Mouse (Mus musculus): Measurements from ENCODE around the gene Pde10a. TPM values are rescaled to one million over a fixed set of nuclear protein-coding genes. Genes with fewer than 3 reads are reported as not detected.

The Pde10a gene
- polyA plus RNA-seq, 1 experiment from 2014 or later = 0.88 TPM

GRCm38 (mm10) chr17:8516006-8516405 is 9.2 kb upstream of the Pde10a start:
- H3K9me3 ChIP-seq (ENCODE audit: control insufficient read depth, low read length) = no peaks in the 10 kb centered on the region
- H3K4me3 ChIP-seq (ENCODE audit: low read length) = no peak overlapping the region
- no peaks in the 10 kb centered on the region for H3K36me3 ChIP-seq (ENCODE audit: control insufficient read depth, insufficient read depth, low read length)
- ATAC-seq (ENCODE audit: low read depth) = no peak
- no peaks in the 10 kb centered on the region for H3K4me1 ChIP-seq (replicated peaks; ENCODE audit: control insufficient read depth, insufficient read depth, low read length)
- no peak overlapping the region for H3K9ac ChIP-seq (ENCODE audit: low read length)
- H3K4me2 ChIP-seq (ENCODE audit: low read depth, low read length) = no peak overlapping the region
- H3K27ac ChIP-seq (ENCODE audit: low read length) = no peak overlapping the region
- 75% methylated on average over 6 of the region's 6 CpGs for WGBS
- H3K27me3 ChIP-seq (ENCODE audit: control insufficient read depth, insufficient read depth, low read depth, low read length) = 0 out of 2 replicates have a peak, but pooled peaks cover 4% of the 10 kb centered on the region

DNA sequence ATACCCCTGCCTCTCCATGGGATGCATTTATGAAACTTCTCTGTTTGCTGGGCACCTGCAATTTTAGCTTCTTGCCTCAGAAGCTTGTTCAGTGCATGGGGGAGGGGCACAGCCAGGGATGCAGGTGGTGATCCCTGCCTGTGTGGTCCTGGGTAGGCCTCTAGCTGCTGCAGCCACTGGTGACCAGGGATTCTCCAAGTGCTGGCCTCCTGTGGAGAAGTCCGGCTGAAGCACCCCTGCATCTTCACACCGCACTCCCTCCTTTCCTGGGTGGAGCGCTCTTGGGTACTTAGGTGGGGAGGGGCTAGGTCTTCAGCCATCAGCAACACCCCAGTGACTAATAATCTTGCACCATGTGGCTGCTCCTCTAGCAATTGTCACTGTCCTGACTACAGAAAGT is 1.2 kb upstream of the Pde10a start:
- Histone ChIP-seq H3K27ac (ENCODE audit: low read length) (no peak overlapping the region), H3K4me2 (ENCODE audit: low read depth, low read length) (peak overlapping the region; percentile 96), H3K4me3 (ENCODE audit: low read length) (peak overlapping the region; percentile 56), H3K4me1 (replicated peaks; ENCODE audit: control insufficient read depth, insufficient read depth, low read length) (peaks cover 17% of the 10 kb centered on the region), H3K27me3 (ENCODE audit: control insufficient read depth, insufficient read depth, low read depth, low read length) (peaks cover 43% of the 10 kb centered on the region), H3K9me3 (ENCODE audit: control insufficient read depth, low read length) (no peaks in the 10 kb centered on the region), H3K36me3 (ENCODE audit: control insufficient read depth, insufficient read depth, low read length) (no peaks in the 10 kb centered on the region), H3K9ac (ENCODE audit: low read length) (peak overlapping the region; percentile 57)
- 0 out of 2 replicates have a peak, but pooled peaks have one; percentile 9 for ATAC-seq (ENCODE audit: low read depth)
- WGBS = 14% methylated on average over 3 of the region's 3 CpGs

DNA sequence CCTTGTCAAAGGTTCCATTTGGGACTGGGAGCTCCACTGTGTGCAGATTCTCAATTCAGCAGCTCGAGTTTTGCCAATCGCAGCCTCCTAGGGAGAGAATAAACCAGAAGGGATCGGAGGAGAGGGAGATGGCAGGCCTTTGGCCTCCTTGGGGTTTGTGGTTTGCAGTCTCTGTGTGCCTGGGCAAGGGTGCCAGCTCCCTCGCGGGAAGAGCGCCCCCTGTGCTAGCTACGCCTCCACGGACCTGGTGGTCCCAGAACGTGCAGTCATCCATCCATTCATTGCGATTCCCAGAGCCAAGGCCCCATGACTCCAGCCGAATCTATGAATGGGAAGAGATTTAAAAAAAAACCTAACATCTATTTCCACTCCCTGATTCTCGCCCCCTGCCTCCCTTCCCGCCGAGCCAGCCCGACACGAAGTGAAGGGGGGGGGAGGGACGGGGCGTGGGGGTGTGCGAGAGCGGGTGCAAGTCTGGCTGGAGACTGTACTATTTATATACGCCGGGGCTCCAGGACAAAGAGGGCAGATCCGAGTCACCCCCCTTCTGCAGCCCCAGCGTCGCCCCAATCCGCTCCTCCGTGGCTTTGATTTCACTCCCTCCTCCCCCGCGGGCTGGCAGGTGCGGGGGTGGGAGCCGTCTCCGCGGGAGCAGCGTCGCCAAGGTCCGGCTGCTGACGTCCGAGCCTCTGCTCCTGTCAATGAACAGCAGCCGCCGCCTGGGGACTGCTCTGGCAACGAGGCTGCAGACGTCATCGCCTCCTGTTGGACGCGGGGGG is 596 bp upstream of the Pde10a start:
- under 1% methylated on average over 37 of the region's 45 CpGs for WGBS
- peak overlapping the region; percentile 96 for H3K4me2 ChIP-seq (ENCODE audit: low read depth, low read length)

DNA sequence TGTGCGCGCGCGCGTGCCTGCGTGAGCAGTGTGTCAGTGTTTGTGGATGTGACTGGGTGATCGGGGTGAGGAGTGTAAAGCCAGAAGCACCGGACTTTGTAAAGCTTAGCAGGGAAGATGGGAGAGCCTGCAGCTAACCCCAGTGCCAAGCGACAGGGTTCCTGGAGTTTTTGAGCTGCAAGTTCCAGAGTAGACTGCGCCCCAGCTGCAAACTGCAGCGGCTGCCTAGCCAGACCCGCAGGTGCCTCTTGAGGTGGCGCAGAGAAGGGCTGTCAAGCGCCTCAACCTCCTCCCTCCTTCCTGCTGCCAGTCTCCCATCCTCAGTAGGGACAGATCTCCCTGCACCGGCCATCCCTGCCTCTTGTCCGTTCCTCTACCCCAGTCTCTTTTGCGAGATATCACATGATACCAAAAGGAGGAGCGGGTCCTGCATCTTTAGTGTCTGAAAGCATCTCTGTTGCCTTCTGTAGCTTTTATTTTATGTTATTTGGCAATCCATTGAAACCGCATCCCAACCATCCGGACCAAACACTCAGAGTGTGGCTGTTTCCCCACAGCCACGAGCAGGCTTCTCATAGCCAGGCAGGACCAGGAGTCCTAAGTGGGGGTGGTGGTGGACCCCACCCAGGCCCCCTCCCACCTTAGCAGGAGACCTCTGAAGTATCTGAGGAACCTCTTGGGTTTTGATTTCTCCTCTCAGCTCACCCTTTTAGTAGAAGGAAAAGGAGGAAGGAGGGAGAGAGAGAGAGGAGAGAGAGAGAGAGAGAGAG is 984 bp downstream of the Pde10a start:
- Histone ChIP-seq H3K36me3 (ENCODE audit: control insufficient read depth, insufficient read depth, low read length) (no peaks in the 10 kb centered on the region), H3K4me1 (replicated peaks; ENCODE audit: control insufficient read depth, insufficient read depth, low read length) (peaks cover 17% of the 10 kb centered on the region), H3K27ac (ENCODE audit: low read length) (no peak overlapping the region), H3K9me3 (ENCODE audit: control insufficient read depth, low read length) (no peaks in the 10 kb centered on the region), H3K4me2 (ENCODE audit: low read depth, low read length) (peak overlapping the region; percentile 96), H3K4me3 (ENCODE audit: low read length) (peak overlapping the region; percentile 56), H3K27me3 (ENCODE audit: control insufficient read depth, insufficient read depth, low read depth, low read length) (peaks cover 39% of the 10 kb centered on the region), H3K9ac (ENCODE audit: low read length) (no peak overlapping the region)
- no peak for ATAC-seq (ENCODE audit: low read depth)
- WGBS = 2% methylated on average over 21 of the region's 21 CpGs

More for the DNA sequence above, 596 bp upstream of the Pde10a start:
- Histone ChIP-seq H3K9me3 (ENCODE audit: control insufficient read depth, low read length) (no peaks in the 10 kb centered on the region), H3K36me3 (ENCODE audit: control insufficient read depth, insufficient read depth, low read length) (no peaks in the 10 kb centered on the region), H3K4me3 (ENCODE audit: low read length) (peak overlapping the region; percentile 56), H3K27ac (ENCODE audit: low read length) (no peak overlapping the region), H3K27me3 (ENCODE audit: control insufficient read depth, insufficient read depth, low read depth, low read length) (peaks cover 43% of the 10 kb centered on the region), H3K9ac (ENCODE audit: low read length) (peak overlapping the region; percentile 57), H3K4me1 (replicated peaks; ENCODE audit: control insufficient read depth, insufficient read depth, low read length) (peaks cover 17% of the 10 kb centered on the region)
- peak; percentile 87 for ATAC-seq (ENCODE audit: low read depth)

DNA sequence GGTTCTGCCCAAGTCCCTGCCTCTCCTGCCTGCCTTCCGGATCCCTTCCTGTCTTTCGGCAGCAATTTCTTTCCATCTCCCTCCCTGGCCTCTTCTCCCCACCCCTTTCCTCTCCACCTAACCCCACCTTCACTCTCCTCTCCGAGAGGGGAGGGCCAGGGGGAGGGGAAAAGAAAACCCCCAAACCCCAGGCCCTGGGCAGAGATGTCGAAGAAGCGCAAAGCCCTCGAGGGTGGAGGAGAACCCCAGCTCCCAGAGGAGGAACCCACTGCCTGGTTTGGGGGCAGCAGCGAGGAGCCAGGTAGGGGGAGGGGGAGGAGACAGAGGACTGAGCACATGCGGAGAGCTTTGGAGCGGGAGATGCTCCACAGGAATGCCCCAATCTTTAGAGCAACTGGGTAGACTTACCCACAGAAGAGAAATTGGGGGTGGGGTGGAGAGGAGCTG is 1.7 kb downstream of the Pde10a start:
- 19% methylated on average over 8 of the region's 9 CpGs for WGBS
- no peaks in the 10 kb centered on the region for H3K9me3 ChIP-seq (ENCODE audit: control insufficient read depth, low read length)
- no peak overlapping the region for H3K4me3 ChIP-seq (ENCODE audit: low read length)
- peaks cover 17% of the 10 kb centered on the region for H3K4me1 ChIP-seq (replicated peaks; ENCODE audit: control insufficient read depth, insufficient read depth, low read length)
- no peak for ATAC-seq (ENCODE audit: low read depth)
- no peak overlapping the region for H3K4me2 ChIP-seq (ENCODE audit: low read depth, low read length)
- peaks cover 39% of the 10 kb centered on the region for H3K27me3 ChIP-seq (ENCODE audit: control insufficient read depth, insufficient read depth, low read depth, low read length)
- H3K9ac ChIP-seq (ENCODE audit: low read length) = no peak overlapping the region
- no peak overlapping the region for H3K27ac ChIP-seq (ENCODE audit: low read length)
- H3K36me3 ChIP-seq (ENCODE audit: control insufficient read depth, insufficient read depth, low read length) = no peaks in the 10 kb centered on the region

- Histone ChIP-seq H3K27ac (ENCODE audit: low read length) (no peak overlapping the region), H3K4me2 (ENCODE audit: low read depth, low read length) (no peak overlapping the region), H3K4me1 (replicated peaks; ENCODE audit: control insufficient read depth, insufficient read depth, low read length) (peaks cover 17% of the 10 kb centered on the region), H3K9me3 (ENCODE audit: control insufficient read depth, low read length) (no peaks in the 10 kb centered on the region), H3K27me3 (ENCODE audit: control insufficient read depth, insufficient read depth, low read depth, low read length) (peaks cover 34% of the 10 kb centered on the region), H3K9ac (ENCODE audit: low read length) (no peak overlapping the region), H3K36me3 (ENCODE audit: control insufficient read depth, insufficient read depth, low read length) (no peaks in the 10 kb centered on the region), H3K4me3 (ENCODE audit: low read length) (no peak overlapping the region)
- no peak for ATAC-seq (ENCODE audit: low read depth)
- WGBS = 74% methylated on average over 3 of the region's 3 CpGs
Observed at GRCm38 (mm10) chr17:8528641-8529040, 3.5 kb downstream of the Pde10a start.

- H3K27ac ChIP-seq (ENCODE audit: low read length) = no peak overlapping the region
- no peak for ATAC-seq (ENCODE audit: low read depth)
- no peaks in the 10 kb centered on the region for H3K9me3 ChIP-seq (ENCODE audit: control insufficient read depth, low read length)
- H3K36me3 ChIP-seq (ENCODE audit: control insufficient read depth, insufficient read depth, low read length) = no peaks in the 10 kb centered on the region
- no peaks in the 10 kb centered on the region; the same call in 1 of the 2 replicates for H3K27me3 ChIP-seq (ENCODE audit: control insufficient read depth, insufficient read depth, low read depth, low read length)
- no peak overlapping the region for H3K4me2 ChIP-seq (ENCODE audit: low read depth, low read length)
- 65% methylated on average over 4 of the region's 4 CpGs for WGBS
- no peak overlapping the region for H3K4me3 ChIP-seq (ENCODE audit: low read length)
- H3K4me1 ChIP-seq (replicated peaks; ENCODE audit: control insufficient read depth, insufficient read depth, low read length) = no peaks in the 10 kb centered on the region
- H3K9ac ChIP-seq (ENCODE audit: low read length) = no peak overlapping the region
Observed at GRCm38 (mm10) chr17:8532609-8533008, 7.4 kb downstream of the Pde10a start.

GRCm38 (mm10) chr17:8533828-8534227 is 8.7 kb downstream of the Pde10a start:
- Histone ChIP-seq H3K9ac (ENCODE audit: low read length) (no peak overlapping the region), H3K27me3 (ENCODE audit: control insufficient read depth, insufficient read depth, low read depth, low read length) (no peaks in the 10 kb centered on the region), H3K4me1 (replicated peaks; ENCODE audit: control insufficient read depth, insufficient read depth, low read length) (no peaks in the 10 kb centered on the region), H3K4me3 (ENCODE audit: low read length) (no peak overlapping the region), H3K4me2 (ENCODE audit: low read depth, low read length) (no peak overlapping the region), H3K27ac (ENCODE audit: low read length) (no peak overlapping the region), H3K9me3 (ENCODE audit: control insufficient read depth, low read length) (no peaks in the 10 kb centered on the region), H3K36me3 (ENCODE audit: control insufficient read depth, insufficient read depth, low read length) (no peaks in the 10 kb centered on the region)
- WGBS = 47% methylated on average over 3 of the region's 3 CpGs
- ATAC-seq (ENCODE audit: low read depth) = no peak

- Histone ChIP-seq H3K27ac (ENCODE audit: low read length) (no peak overlapping the region), H3K4me3 (ENCODE audit: low read length) (no peak overlapping the region), H3K36me3 (ENCODE audit: control insufficient read depth, insufficient read depth, low read length) (no peaks in the 10 kb centered on the region), H3K27me3 (ENCODE audit: control insufficient read depth, insufficient read depth, low read depth, low read length) (no peaks in the 10 kb centered on the region), H3K4me2 (ENCODE audit: low read depth, low read length) (no peak overlapping the region), H3K9ac (ENCODE audit: low read length) (no peak overlapping the region), H3K9me3 (ENCODE audit: control insufficient read depth, low read length) (no peaks in the 10 kb centered on the region), H3K4me1 (replicated peaks; ENCODE audit: control insufficient read depth, insufficient read depth, low read length) (no peaks in the 10 kb centered on the region)
- no peak for ATAC-seq (ENCODE audit: low read depth)
- WGBS = 65% methylated on average over 6 of the region's 6 CpGs
Observed at GRCm38 (mm10) chr17:8536522-8536921, 11.3 kb downstream of the Pde10a start.

All from lung, embryonic 16.5 days (tissue).